Mouse (Mus musculus): ENCODE data around the gene Gprc6a.
A peak's percentile ranks its signal among the peaks of the same experiment; 100 is the strongest.

Gprc6a gene

GRCm38 (mm10) chr10:51631411-51632136, at the start of gene Gprc6a:
TSS of gene Gprc6a (minus strand) at chr10:51631461.
- no peak for DNase-seq (ENCODE audit: low read depth)

GRCm38 (mm10) chr10:51678251-51678639, 47.0 kb upstream of the Gprc6a start:
- DNase-seq (ENCODE audit: low read depth), result no peak

GRCm38 (mm10) chr10:51677548-51678250, 46.4 kb upstream of the Gprc6a start, which contains the start of gene Rfx6:
TSS of gene Rfx6 (plus strand) at chr10:51677756.
- no peak for DNase-seq (ENCODE audit: low read depth)

- DNase-seq (ENCODE audit: low read depth), result no peak
Observed at GRCm38 (mm10) chr10:51672082-51672779, 41.0 kb upstream of the Gprc6a start.

- no peak for DNase-seq (ENCODE audit: low read depth)
Observed at GRCm38 (mm10) chr10:51671583-51671982, 40.3 kb upstream of the Gprc6a start.

- DNase-seq (ENCODE audit: low read depth), result no peak
Observed at GRCm38 (mm10) chr10:51669334-51669733, 38.1 kb upstream of the Gprc6a start.

- DNase-seq (ENCODE audit: low read depth), result no peak
Observed at GRCm38 (mm10) chr10:51657324-51657723, 26.1 kb upstream of the Gprc6a start.

- DNase-seq (ENCODE audit: low read depth), result no peak
Observed at GRCm38 (mm10) chr10:51649506-51650221, 18.4 kb upstream of the Gprc6a start.

GRCm38 (mm10) chr10:51621193-51621592, 10.1 kb downstream of the Gprc6a start:
- no peak for DNase-seq (ENCODE audit: low read depth)

- DNase-seq (ENCODE audit: low read depth), result no peak
Observed at GRCm38 (mm10) chr10:51620126-51620525, 11.1 kb downstream of the Gprc6a start.

- no peak for DNase-seq (ENCODE audit: low read depth)
Observed at GRCm38 (mm10) chr10:51618538-51618937, 12.7 kb downstream of the Gprc6a start.

- no peak for DNase-seq (ENCODE audit: low read depth)
Observed at GRCm38 (mm10) chr10:51614826-51615590, 16.3 kb downstream of the Gprc6a start.

- no peak for DNase-seq (ENCODE audit: low read depth)
Observed at GRCm38 (mm10) chr10:51613421-51613820, 17.8 kb downstream of the Gprc6a start.

GRCm38 (mm10) chr10:51611969-51612682, 19.1 kb downstream of the Gprc6a start:
- DNase-seq (ENCODE audit: low read depth), result no peak

GRCm38 (mm10) chr10:51609741-51610425, 21.4 kb downstream of the Gprc6a start:
- no peak for DNase-seq (ENCODE audit: low read depth)

GRCm38 (mm10) chr10:51596928-51597635, 34.2 kb downstream of the Gprc6a start:
- no peak for DNase-seq (ENCODE audit: low read depth)

GRCm38 (mm10) chr10:51595001-51595931, 36.0 kb downstream of the Gprc6a start:
- DNase-seq (ENCODE audit: low read depth), result peak; percentile 12

- no peak for DNase-seq (ENCODE audit: low read depth)
Observed at GRCm38 (mm10) chr10:51591574-51591973, 39.7 kb downstream of the Gprc6a start.

Data from naive thymus-derived CD4-positive, alpha-beta T cell, adult 2 months (primary cell).